Mouse (Mus musculus) left cerebral cortex, adult 9 months (tissue): ENCODE measurements around the gene Nipal3.
A peak's percentile ranks its signal among the peaks of the same experiment; 100 is the strongest.

Source experiments
- DNase-seq, 2 experiments: peaks; one replicate each; pipeline ENCODE4 v3.0.0; 2022; ENCODE audit warnings: low spot score in 2 of 2

Gene Nipal3

DNA sequence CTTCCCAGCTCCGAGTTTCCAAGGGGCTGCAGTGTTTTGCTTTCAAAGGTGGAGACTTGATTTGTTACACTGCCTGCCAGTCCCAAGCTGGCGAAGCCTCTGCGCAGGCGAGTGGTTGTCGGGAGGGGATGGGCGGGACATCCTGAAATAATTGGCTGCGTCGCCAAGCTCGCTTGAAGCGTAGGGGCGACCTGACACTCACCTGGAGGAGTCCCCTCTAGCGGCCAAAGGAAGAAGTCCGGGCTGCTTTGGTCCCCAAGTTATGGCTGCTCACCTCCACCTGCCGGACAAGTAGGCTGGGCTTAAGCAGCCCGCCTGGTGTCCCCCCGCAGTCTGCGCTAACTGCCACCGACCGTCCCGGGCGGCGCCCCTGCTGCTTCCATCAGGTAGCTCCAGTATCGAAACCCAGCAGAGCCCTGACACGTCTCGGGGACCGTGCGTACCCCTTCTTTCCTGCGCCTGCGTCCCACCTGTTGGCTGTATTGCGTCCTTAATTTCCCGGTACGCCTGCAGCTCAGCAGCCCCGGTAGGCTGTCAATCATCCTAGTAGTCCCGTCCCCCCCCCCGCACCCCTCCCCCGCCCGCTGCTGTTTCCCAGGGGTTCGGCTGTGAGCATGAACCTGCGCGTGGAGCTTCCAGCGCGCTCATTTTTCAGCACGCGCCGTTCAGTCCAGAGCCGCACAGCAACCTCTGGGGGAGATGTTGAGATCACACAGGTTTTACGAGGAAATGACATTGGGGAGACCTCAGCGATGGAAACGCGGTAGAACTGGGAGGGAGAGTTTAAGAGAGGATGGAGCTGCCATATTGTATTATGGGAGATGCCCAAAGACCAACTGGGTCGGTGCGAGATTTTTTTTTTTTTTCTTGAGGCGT lies at the start of gene Nipal3, which contains the start of gene Stpg1:
Gene Nipal3 (minus strand): TSS at position 518 of the 876 bp plus-strand sequence.
Gene Stpg1 (plus strand): TSS at position 270 of the 876 bp plus-strand sequence.
- peak; percentile 79 to 91 for DNase-seq

DNA sequence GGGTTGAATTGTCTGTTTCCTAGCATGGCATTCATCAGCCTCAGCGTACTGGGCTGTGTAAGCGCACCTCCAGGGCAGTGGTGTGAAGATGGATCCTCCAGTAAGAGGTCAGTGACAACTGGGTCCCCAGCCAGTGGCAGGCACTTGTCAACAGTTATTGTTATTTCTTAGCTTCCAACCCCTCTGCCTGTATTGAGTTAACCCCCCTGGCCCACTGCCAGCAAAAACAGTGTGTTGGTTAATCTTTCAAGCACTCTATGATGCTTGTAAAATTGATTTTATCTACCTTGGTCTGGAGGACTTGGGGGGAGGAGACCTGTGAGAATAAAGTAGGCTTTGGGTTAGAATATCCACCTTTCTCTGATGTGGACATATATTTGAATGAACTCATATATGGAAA lies 49.4 kb upstream of the Nipal3 start:
- DNase-seq = no peak

DNA sequence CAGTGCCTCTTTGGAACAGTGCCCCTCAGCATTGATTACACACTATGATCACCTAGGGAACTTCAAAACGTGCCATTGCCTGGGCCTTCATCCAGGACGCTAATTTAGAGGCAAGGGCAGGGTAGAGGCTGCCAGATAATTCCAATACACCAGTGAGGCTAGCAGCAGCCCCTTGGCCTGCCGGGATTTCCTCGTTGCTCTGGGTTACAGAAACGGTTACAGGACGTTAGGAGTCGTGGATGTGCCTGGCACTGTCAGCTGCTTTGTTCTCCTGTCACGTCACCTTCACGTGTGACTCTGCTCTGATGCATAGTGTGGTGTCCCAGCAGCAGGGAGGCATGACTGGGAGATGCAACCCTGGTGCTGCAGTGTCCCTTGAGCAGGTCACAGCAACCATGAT lies 45.2 kb upstream of the Nipal3 start:
- no peak for DNase-seq

DNA sequence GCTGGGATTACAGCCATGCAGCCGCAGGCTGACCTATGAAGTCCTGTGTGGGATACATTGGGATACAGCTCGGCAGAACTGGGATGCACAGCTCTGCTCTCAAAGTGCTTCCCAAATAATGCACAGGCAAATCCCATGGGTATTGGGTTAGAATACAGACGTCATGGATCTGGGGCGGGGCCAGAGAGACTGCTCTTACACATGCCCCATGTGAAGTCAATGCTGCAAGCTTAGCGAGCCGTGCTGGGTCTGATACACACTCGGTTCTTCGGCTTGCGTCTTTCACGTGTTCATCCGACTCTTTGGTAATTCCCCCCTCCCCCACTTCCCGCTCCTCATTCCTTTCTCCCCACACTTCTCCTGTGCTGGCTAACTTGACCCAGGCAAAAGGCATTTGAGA lies 44.2 kb upstream of the Nipal3 start:
- DNase-seq = no peak

DNA sequence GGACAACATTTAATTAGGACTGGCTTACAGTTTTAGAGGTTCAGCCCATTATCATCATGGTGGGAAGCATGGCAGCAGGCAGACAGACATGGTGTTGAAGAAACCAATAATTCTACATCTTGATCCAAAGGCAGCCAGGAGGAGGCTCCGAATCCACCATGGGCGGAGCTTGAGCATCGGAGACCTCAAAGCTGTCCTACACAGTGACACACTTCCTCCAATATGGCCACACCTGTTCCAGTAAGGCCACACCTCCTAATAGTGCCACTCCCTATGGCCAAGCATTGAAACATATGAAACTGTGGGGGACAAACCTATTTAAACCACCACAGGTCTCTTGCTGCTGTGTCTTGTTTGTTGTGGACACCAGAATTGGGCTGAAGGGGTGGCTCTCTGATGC lies 40.2 kb upstream of the Nipal3 start:
- DNase-seq = no peak

DNA sequence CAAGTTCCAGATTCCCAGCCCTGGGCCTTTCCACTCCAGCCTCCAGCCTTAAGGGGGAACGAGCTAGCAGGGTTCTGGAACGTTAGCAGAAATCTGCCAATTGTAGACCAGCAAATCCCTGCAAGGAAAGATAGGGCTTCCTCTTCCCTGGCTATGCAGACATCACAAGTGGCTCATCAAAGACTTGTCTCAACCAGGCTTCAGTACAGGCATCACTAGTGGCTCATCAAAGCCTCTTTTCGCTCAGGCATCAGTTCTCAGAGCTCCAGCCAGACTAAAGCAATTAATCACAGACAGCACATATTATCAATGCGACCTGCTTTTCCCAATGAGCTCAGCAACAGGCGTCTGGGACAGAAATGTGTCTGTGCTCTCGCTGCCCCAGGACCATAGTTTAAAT lies 38.2 kb upstream of the Nipal3 start:
- no peak for DNase-seq

DNA sequence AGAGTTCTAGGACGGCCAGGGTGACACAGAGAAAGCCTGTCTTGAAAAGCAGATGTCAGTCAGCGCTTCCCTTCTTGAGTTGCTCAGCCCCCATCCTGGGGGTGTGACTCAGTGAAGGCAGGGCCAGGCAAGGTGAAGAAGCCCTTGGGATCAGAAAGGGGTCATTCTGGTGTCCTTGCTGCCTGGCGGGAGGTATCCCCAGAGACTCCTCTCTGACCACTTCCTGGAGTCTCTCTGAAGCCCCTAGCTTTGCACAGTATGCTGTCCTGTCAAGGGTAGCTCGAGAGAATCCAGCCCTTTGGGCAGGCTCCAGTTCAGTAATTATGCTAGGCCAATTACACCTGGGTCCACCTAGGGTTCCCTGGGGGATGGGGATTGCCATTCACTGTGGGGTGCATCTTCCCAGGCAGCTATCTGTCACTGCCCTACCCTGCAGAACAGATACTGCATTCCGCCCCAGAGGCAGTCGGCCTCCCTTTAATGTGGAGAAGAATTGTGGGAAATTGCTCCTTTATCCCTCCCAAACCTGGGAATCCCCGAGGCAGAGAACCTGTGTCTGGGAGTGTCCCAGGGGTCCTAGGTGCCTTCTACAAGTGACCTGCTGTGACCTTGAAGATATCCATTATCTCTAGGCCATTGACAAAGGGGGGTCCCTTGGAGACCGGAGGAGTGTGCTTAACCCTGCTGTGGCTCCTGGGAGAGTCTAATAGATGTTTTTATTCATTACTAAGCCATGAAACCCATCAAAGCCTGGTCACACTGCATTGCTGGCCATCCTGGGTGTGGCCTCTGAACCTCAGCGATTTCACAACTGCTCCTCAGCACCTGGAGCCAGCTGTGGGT lies 37.2 kb upstream of the Nipal3 start:
- DNase-seq = no peak

DNA sequence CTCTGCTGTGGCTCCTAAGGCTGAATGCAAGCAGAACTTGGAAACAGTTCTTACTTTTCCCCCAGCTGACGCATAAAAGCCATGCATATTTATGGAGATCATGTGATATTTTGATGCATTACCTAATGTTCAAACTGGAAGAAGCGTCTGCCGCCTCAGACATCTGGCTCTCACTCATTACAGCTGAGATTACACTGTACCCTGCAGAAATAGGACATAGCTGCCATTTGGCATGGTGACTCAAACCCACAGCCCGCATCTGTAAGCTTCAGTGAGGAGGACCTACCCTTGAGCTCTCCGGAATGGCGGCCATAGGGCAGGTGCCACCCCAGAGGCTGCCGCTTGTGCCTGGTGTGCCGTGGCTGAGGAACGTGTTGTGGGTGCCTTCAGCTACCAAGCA lies 36.4 kb upstream of the Nipal3 start:
- peak; percentile 40 to 61 for DNase-seq

DNA sequence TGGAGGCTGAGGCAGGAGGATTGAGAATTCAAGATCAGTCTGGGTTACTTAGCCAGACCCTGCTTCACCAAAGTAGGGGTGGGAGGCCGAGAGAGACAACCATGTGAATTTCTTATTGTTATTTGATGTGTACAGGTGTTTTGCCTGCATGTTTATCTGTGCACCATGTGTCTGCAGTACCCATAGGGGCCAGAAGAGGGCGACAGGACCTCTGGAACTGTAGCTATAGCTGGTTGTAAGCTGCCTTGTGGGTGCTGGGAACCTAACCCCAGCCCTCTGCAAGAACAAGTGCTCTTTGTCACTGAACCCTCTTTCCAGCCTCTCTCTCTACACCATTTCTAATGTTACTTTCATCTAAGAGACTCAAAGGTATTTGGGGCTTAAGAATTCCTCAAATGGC lies 35.4 kb upstream of the Nipal3 start:
- no peak for DNase-seq

DNA sequence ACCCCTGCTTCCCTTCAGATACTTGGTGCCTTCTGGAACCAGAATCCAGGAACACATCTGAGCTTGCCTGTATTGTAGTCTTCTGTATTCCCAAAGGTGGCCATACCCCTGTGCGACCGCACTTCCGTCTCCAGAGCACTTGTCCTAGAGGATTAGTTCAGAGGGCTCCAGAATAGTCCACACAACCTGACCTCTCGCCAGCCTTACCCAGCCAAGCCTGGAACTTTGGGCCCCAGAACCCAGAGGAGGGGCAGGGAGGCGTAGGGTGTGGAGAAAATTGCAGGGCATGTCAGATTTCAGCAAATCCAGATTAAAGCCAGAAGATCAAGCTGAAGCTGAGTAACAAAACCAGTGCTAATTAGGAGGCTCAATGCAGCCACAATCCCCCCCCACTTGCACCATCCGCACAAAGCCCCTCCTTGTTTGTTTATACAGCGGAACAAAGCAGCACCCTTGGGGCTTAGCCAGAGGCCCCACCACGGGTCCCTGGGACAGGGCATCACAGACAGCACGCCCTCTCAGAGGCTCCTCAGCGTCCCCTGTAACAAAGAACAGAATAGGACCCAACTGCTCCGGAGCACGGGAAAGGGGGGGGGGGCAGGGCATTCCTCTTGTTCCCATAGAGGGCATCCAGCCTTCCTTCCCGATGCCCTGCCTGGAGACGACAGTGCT lies 31.3 kb upstream of the Nipal3 start:
- DNase-seq = no peak

DNA sequence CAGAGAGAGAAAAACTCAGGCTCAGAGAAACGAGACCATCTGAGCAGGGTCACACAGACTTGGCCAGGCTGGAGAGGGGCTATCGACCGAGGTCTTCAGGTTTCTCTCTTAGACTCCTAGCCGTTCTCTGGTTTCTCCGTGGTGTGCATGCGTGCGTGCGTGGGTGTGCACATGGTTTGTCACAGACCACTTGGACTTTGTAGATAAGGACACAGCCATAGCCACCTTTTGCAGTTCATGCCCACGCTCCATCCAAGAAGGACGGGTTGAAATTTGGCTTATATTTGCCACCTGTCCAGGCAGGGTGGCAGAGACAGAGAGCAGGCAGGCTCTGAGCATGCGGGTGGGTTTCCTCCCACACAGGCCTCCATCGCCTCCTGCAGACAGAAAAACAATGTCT lies 30.2 kb upstream of the Nipal3 start:
- no peak for DNase-seq

DNA sequence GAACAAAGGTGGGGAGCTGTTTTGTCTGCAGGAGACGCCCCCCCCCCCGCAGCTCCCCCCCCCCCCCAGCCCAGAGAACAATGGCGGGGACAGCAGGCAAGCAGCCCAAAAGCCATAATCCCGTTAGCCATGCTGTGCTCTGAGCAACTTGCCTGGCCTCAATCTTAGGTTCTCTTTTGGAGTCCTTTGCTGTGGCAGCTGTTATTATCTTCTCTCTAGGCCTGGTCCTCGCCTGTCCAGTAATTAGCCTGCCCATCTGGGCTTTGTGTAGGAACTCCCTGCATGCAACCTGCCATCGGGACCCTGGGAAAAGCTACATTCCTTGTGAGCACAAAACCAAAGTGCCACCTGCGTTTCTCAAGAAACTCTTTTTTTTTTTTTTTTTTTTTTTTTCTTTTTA lies 29.1 kb upstream of the Nipal3 start:
- no peak for DNase-seq

DNA sequence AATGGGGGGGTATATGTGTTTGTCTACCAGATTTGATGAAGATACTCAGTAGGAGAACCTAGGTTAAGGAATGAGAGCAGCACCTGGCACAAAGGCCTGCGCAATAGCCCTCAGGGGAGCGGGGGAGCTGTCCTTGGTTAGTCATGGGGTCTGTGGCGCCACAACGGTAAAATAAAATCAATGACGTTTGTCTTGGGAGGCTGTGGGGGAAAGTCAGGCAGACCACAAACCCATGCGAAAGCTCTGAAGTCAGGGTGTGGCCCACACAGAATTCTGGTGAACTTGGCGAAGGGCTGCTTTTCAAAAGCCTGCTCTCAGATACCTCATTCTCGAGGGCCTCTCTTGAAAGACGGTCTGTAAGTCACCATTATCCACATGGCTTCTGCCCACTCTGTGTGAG lies 25.6 kb upstream of the Nipal3 start:
- DNase-seq = no peak

DNA sequence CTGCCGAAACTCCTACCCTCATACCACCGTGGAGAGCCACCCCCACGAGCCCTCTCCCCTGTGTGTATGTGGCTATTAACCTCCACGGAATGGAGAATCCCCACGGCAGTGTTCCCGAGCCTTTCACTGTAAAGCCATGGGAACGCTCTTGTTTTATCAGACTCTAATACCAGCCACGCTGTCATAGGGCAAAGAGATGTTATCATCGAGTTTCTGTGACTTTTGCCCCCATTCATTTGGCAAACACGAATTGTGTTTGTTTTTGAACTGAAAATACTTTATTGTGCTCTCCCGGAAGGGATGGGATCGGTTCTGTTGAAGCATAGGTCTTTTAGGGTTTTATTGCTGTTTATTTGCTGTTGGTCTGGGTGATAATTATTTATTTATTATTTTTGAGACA lies 23.3 kb upstream of the Nipal3 start:
- DNase-seq = no peak

DNA sequence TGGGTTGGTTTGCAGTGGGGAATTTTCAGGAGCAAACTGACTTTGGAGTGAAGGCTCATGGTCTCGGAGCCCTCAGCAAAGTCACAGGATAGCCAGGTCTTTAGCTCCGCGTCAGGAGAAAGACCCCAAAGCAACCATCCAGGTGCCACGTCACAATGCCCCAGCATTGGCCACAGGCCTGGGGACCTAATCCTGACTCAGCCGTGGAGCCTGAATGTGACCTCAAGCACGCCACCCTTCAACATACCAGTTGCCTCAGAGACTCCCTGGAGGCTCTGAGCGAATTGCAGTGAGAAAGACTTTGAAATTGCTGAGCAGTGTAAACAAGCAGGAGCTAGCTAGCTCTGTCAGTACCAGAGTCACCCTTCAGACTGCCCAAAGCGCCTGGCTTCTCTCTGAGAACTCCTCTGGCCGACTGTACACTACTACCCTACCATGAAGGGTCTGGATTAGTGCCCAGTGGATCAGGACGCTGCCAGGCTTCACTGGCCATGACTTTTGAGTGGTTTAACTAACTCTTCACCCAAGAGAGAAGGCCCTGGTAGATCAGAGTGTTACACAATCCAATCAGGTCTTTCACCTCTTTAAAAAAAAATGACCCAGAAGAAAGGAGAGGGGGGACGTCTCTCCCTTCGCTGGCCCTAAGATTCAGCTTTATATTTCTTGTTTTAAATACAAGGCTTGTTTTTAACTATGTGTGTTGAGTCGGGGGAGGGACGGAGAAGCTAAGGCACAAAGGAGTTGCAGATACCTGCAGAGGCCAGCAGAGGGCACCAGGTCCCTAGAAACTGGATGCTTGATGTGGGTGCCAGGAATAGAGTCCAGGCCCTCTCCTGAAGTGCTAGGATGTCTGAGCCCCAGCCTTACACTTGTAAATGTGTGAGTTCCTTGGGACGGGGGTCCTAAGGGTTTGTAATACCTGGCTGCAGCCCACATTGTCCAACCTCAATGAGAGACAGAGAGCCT lies 21.8 kb upstream of the Nipal3 start:
- DNase-seq = peak in 1 of 2 experiments; percentile 33

DNA sequence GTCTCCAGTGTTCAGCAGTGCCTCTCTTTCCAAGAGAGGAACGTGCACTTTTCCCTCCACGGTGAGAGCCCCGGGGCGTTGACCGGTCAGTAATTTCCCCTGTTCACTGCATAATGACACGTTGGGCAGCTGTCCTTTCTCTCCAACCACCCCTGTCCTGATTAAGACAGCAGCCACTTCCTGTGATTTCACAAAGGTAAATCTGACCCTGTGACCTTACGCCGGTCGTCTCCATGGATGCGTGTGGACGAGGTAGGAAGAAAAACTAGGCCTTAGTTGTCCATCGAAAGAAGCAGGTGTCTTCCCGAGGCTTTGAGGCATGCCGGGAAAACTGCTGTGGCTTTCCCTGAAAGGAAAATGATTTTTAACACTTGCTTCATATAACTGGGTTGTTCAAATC lies 20.1 kb upstream of the Nipal3 start:
- no peak for DNase-seq

DNA sequence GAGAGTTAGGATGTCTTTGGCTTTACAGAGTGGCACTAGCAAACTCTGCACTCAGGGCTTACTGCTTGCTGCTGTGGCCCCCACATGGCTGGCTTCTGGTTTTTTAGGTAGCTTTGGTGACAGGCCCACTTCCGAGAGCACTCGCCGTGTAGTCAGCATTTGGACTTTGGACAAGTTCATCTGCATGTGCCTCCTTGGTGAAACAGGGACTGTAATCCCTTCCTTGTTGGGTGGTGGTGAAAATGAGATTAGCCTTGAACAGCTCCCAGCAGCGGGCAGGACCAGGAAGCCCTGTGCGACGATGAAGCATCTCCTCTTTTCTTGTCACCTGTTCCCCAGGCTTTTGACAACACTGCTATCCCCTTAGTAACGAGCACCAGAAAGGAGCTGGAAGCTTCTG lies 19.0 kb upstream of the Nipal3 start:
- DNase-seq = no peak

DNA sequence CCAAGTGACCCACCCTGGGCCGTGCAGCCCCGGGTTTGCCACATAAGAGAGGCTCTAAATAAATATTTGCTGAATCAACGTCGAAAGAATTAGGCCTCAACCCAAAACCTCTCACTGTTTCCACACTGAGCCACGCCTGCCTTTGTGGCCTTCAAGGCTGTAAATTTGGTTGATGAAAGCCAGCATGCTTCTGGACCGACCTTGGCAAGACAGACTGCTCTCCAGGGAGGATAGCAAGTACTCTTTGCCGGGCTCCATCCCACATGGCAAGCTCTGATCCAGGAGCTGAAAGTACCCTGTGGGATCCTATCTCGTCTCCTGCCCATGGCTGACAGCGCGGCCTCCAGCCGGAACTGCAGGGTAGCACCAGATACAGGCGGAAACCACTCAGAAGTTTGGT lies 14.7 kb upstream of the Nipal3 start:
- no peak for DNase-seq

DNA sequence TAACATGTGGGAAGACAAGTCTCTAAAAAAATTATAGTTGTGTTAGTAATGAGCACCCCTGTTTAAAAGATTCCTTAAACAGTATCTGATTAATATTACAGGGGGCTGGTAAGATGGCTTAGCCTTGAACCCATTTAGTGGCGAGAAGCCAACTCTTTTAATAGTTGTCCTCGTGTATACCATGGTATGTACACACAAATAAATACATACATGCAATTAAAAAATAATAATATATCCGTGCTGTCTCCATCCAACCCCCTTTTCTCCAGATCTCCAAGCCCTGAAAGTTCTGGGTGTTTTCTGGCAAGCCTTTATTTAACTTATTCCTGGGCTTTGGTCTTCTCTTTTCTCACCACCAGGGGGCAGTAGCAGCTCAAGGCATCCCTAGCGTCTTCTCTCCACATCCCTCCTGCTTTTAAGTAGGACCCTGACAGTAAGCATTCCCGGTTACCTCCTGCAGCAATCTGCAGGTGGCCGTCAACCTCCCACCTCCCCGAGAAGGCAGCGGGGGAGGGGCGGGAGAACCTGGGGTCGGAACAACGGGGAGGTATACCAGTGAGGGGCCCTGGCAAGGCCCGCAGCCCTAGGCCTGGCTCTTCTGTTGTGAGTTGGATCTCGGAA lies 13.7 kb upstream of the Nipal3 start:
- peak; percentile 37 to 88 for DNase-seq

DNA sequence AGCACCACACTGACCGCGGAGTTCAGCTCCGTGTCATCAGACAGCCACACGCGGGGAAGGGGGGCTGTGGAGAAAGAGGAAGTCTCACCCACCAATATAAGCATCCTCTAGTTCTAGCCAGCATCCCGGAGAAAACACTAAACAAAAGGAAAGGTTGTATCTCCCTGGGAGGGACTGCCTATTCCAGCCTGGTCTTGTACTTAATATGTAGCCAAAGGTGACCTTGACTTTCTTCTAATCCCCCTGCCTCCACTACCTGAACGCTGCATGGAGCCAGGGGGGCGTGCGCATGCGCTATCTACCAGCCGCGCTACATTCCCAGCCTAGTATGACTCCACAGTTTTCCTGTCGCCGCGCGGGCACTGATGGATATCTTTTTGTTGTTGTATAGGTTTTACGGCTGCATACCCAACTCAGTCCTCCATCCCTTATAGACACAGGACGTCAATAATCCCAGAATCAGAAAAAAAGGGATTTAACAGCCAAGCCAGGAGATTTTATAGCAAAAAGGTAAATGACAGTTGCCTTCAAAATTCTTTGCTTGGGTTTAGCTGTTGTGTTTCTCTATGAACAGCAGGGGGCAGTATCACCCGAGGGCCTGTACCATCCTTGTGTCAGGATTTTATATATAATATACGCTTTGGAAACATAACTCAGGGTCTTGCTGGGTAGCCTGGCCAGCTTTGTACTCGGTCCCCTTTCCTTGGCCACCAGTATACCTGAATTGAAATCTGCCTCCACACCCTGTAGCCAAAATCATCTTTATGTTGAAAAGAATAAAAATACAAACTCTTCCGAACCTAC lies 12.9 kb upstream of the Nipal3 start:
- peak; percentile 25 to 76 for DNase-seq
